Mouse (Mus musculus): ENCODE data around the gene 2610042L04Rik. TPM values are rescaled to one million over a fixed set of nuclear protein-coding genes. Genes with fewer than 3 reads are reported as not detected.
"Not testable (repeated sequence)": the region's sequence is repeated elsewhere in the genome, so short reads cannot be mapped to it uniquely, and the experiment has no call there.

2610042L04Rik gene
- polyA plus RNA-seq, 1 experiment from 2014 or later, result not detected

- H3K4me1 ChIP-seq (replicated peaks; ENCODE audit: control insufficient read depth, insufficient read depth, low read length); H3K9me3 ChIP-seq (ENCODE audit: control insufficient read depth, low read length); H3K4me3 ChIP-seq (ENCODE audit: low read depth, low read length); DNase-seq (ENCODE audit: low spot score); H3K27ac ChIP-seq (ENCODE audit: low read depth); H3K4me2 ChIP-seq (ENCODE audit: low read length); H3K27me3 ChIP-seq (replicated peaks; ENCODE audit: control insufficient read depth, insufficient read depth, low read length); H3K9ac ChIP-seq (ENCODE audit: low read length); H3K36me3 ChIP-seq (ENCODE audit: control insufficient read depth, insufficient read depth, low read length); ATAC-seq (replicated peaks; ENCODE audit: low FRiP score, low TSS enrichment, low read depth): not testable (repeated sequence)
These were observed 64.1 kb downstream of the 2610042L04Rik start for GRCm38 (mm10) chr14:4398624-4399023.

DNA sequence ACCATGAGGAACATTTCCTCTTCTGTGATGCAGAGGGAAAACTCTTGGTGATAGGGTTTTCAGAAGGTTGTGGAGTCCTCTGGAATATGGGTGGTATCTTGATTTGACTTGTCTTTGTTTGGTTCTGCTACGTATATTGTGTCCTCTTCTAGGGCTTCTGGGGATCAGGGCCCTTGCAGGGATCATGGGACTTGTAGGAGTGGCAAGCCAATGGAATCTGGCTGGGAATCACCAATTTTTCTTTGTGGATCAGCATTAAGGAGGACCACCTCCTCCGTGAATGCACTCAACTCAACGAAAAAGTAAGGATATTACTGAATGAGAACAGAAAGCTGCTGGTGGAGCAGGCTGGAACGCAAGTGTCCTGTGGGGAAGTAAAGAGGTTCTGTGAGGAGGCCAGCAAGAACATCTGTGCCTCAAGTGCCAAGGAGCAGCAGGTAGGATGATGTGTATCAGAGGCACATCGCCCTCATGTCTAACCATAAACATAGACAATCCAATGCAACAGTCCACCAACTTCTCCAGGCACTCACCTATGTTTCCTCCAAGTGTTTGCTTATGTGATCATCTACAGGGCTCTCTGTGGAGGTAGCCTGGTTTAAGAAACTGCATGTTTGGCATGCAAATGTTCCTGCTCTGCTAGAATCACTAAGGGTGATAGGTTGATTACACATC, 65.7 kb downstream of the 2610042L04Rik start:
- DNase-seq (ENCODE audit: low spot score); H3K27me3 ChIP-seq (replicated peaks; ENCODE audit: control insufficient read depth, insufficient read depth, low read length); H3K9ac ChIP-seq (ENCODE audit: low read length); ATAC-seq (replicated peaks; ENCODE audit: low FRiP score, low TSS enrichment, low read depth); H3K4me1 ChIP-seq (replicated peaks; ENCODE audit: control insufficient read depth, insufficient read depth, low read length); H3K4me3 ChIP-seq (ENCODE audit: low read depth, low read length); H3K9me3 ChIP-seq (ENCODE audit: control insufficient read depth, low read length); H3K27ac ChIP-seq (ENCODE audit: low read depth); H3K4me2 ChIP-seq (ENCODE audit: low read length); H3K36me3 ChIP-seq (ENCODE audit: control insufficient read depth, insufficient read depth, low read length): not testable (repeated sequence)
- WGBS, result 87% methylated on average over 5 of the region's 5 CpGs

- H3K4me1 ChIP-seq (replicated peaks; ENCODE audit: control insufficient read depth, insufficient read depth, low read length); H3K27ac ChIP-seq (ENCODE audit: low read depth); H3K27me3 ChIP-seq (replicated peaks; ENCODE audit: control insufficient read depth, insufficient read depth, low read length); DNase-seq (ENCODE audit: low spot score); H3K36me3 ChIP-seq (ENCODE audit: control insufficient read depth, insufficient read depth, low read length); H3K4me3 ChIP-seq (ENCODE audit: low read depth, low read length); H3K9ac ChIP-seq (ENCODE audit: low read length); ATAC-seq (replicated peaks; ENCODE audit: low FRiP score, low TSS enrichment, low read depth); H3K4me2 ChIP-seq (ENCODE audit: low read length); H3K9me3 ChIP-seq (ENCODE audit: control insufficient read depth, low read length): not testable (repeated sequence)
- WGBS, result 82% methylated on average over 5 of the region's 5 CpGs
These were observed 66.7 kb downstream of the 2610042L04Rik start for GRCm38 (mm10) chr14:4401245-4401644.

GRCm38 (mm10) chr14:4403840-4404239, 69.3 kb downstream of the 2610042L04Rik start:
- not testable (repeated sequence) for H3K4me1 ChIP-seq (replicated peaks; ENCODE audit: control insufficient read depth, insufficient read depth, low read length); H3K9me3 ChIP-seq (ENCODE audit: control insufficient read depth, low read length); ATAC-seq (replicated peaks; ENCODE audit: low FRiP score, low TSS enrichment, low read depth); H3K36me3 ChIP-seq (ENCODE audit: control insufficient read depth, insufficient read depth, low read length); H3K27me3 ChIP-seq (replicated peaks; ENCODE audit: control insufficient read depth, insufficient read depth, low read length); H3K9ac ChIP-seq (ENCODE audit: low read length); DNase-seq (ENCODE audit: low spot score); H3K27ac ChIP-seq (ENCODE audit: low read depth); H3K4me2 ChIP-seq (ENCODE audit: low read length); H3K4me3 ChIP-seq (ENCODE audit: low read depth, low read length)

Other genes starting within 250 kb of the 2610042L04Rik start
- 0.51 and 0.59 TPM in 2 replicates for gene Gm8108, start 224.2 kb upstream of the 2610042L04Rik start, polyA plus RNA-seq (2014; fragmentation: Nextera tagmentation; extraction: Ambion mirVana)
- not detected in 2 replicates for gene Gm3127, start 169.7 kb upstream of the 2610042L04Rik start, polyA plus RNA-seq (2014; fragmentation: Nextera tagmentation; extraction: Ambion mirVana)
- 0.14 and 0.82 TPM in 2 replicates for gene Gm2974, start 152.2 kb upstream of the 2610042L04Rik start, polyA plus RNA-seq (2014; fragmentation: Nextera tagmentation; extraction: Ambion mirVana)
- not detected in 2 replicates for gene Gm3138, start 85.1 kb upstream of the 2610042L04Rik start, polyA plus RNA-seq (2014; fragmentation: Nextera tagmentation; extraction: Ambion mirVana)
- gene Gm3149, start 17.5 kb upstream of the 2610042L04Rik start, polyA plus RNA-seq (2014; fragmentation: Nextera tagmentation; extraction: Ambion mirVana), result not detected in 2 replicates
- not detected in 2 replicates for gene Gm3159, start 62.8 kb downstream of the 2610042L04Rik start, polyA plus RNA-seq (2014; fragmentation: Nextera tagmentation; extraction: Ambion mirVana)
- gene Gm3164, start 80.7 kb downstream of the 2610042L04Rik start, polyA plus RNA-seq (2014; fragmentation: Nextera tagmentation; extraction: Ambion mirVana), result 0.36 TPM in 1 of 2 replicates, not detected in the other
- not detected in 2 replicates for gene Gm3173, start 96.2 kb downstream of the 2610042L04Rik start, polyA plus RNA-seq (2014; fragmentation: Nextera tagmentation; extraction: Ambion mirVana)
- gene Gm3182, start 147.0 kb downstream of the 2610042L04Rik start, polyA plus RNA-seq (2014; fragmentation: Nextera tagmentation; extraction: Ambion mirVana), result not detected in 2 replicates
- gene Gm3047, start 220.6 kb downstream of the 2610042L04Rik start, polyA plus RNA-seq (2014; fragmentation: Nextera tagmentation; extraction: Ambion mirVana), result not detected in 2 replicates

Data from intestine, embryonic 14.5 days (tissue).